Mouse (Mus musculus): ENCODE measurements at regions not wholly inside any gene's neighbourhood (a gene's known extent, or its start where the extent isn't known, plus 50 kb on each side); places are given as distances from the start of the nearest gene placed in this dataset.
A peak's percentile ranks its signal among the peaks of the same experiment; 100 is the strongest.

GRCm38 (mm10) chr14:113431220-113431619 is 116.8 kb downstream of the Tpm3-rs7 start:
- DNase-seq (ENCODE audit: low read depth, low spot score): peak; percentile 29

GRCm38 (mm10) chr14:113442261-113442660 is 127.9 kb downstream of the Tpm3-rs7 start:
- no peak for DNase-seq (ENCODE audit: low read depth, low spot score)

GRCm38 (mm10) chr14:113454891-113455290 is 140.5 kb downstream of the Tpm3-rs7 start:
- DNase-seq (ENCODE audit: low read depth, low spot score): no peak

DNA sequence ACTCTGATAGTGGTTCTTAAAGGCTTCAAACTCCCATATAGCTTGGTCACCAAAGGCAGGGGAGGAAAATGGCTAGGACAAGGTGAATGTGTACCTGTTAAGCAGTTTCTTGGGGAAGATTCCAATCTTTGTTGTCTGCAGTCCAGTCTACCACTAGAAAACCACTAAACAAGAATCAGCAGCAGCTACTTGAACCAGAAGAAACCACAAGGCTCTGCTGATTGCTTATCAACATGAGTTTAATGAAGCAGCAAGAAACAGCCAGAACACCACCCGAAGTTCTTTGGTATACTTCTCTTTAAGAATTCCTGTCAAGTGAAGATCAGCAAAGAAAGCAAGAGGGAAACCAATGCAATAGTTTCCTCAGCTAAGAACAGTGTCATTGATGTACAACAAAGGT is 143.1 kb downstream of the Tpm3-rs7 start:
- DNase-seq (ENCODE audit: low read depth, low spot score): no peak

DNA sequence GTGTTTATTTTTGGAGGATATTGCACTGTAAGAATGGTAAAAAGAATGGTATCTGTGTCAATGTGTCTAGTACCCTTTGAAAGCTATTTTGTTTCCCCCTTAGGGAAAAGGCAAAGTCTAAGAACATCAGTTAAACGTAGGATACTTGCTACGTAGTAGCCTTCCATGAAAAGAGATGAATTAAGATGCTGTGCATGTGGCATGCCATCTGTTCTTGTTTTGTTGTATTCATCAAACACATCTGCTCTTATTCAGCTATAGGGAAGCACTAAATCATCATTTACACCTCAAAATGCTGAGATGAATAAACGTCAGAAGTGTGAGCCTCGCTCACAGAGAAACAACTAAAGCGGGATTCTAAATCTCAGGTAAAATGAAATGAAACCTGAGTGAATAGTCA is 154.7 kb downstream of the Tpm3-rs7 start:
- peak; percentile 71 for DNase-seq (ENCODE audit: low read depth, low spot score)

- peak; percentile 31 for DNase-seq (ENCODE audit: low read depth, low spot score)
These were observed 155.6 kb downstream of the Tpm3-rs7 start for GRCm38 (mm10) chr14:113469978-113470377.

DNA sequence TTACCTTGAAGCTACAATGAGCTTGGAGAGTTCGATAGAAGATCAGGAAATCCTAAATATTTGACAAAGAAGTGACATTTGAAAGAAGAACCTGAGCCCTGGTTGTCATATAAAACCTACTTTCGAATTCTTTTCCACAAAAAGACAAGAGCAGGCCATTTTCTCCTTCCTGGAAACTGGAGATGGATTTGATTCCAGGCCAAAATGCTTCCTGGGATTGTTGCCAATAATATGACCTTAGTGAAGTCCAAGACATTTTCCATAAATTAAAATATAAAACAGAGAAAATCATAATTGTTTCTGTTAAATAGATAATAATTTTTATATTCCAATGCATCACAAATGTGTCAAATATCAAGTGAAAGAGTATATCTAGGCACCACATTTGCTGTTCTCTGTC is 172.2 kb downstream of the Tpm3-rs7 start:
- DNase-seq (ENCODE audit: low read depth, low spot score): no peak

DNA sequence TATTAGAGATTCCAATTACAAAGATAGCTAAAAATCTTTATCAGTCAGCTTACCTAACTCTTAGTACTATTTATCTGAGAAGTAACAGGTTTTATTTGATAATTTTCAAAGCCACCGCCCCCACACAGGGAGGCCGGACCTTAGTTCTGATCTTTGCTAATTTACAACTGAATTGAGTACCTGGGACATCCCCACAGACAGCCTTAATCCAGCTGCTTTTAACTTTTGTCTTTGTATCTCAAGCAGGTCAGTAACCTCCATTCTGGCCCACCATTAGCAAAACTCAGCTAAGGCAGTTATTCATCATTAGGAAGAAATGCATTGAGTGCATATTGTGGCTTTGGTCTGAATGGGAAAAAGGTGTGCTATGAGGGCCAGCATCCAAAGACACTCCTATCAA is 189.4 kb downstream of the Tpm3-rs7 start:
- no peak for DNase-seq (ENCODE audit: low read depth, low spot score)
